Mouse (Mus musculus): ENCODE measurements around the gene Hdgf.

- TF ChIP-seq CTCF (IDR thresholded peaks at IDR 0.05; ENCODE audit: control insufficient read depth, insufficient read depth, insufficient replicate concordance, low read depth, low read length) (no peak), POLR2A (IDR thresholded peaks at IDR 0.05; ENCODE audit: control insufficient read depth, low read depth, low read length) (no peak)
These were observed 7.4 kb downstream of the Hdgf start for GRCm38 (mm10) chr3:87913491-87913890.
